Mouse (Mus musculus) limb, embryonic 11.5 days (tissue): ENCODE data around the gene Mbd6. TPM values are rescaled to one million over a fixed set of nuclear protein-coding genes. Genes with fewer than 3 reads are reported as not detected.

Experiments
- ATAC-seq: fragments of 200-750 bp; cut with Nextera tagmentation; 2 replicates; pipeline ENCODE4 v1.8.0; 2017; ENCODE audit warnings: low read depth; ENCODE audit not compliant: insufficient number of reproducible peaks, low FRiP score, low TSS enrichment
- DNase-seq: peaks from one replicate; pipeline ENCODE4 v3.0.0-alpha.2; 2015; ENCODE audit warnings: low spot score
- H3K27ac ChIP-seq: fragments of 300-500 bp; sonication (generic); replicated peaks from 2 replicates; pipeline ENCODE4 v1.5.1; 2014; ENCODE audit warnings: low read depth, mild to moderate bottlenecking, low read length
- H3K27me3 ChIP-seq: fragments of 300-500 bp; sonication (generic); 2 replicates; pipeline ENCODE4 v1.6.1; 2014; ENCODE audit warnings: mild to moderate bottlenecking, low read length, mixed read lengths; ENCODE audit not compliant: control insufficient read depth, insufficient read depth
- H3K36me3 ChIP-seq: fragments of 300-500 bp; sonication (generic); 2 replicates; pipeline ENCODE4 v1.6.1; 2014; ENCODE audit warnings: mild to moderate bottlenecking, low read length, moderate library complexity, mixed read lengths; ENCODE audit not compliant: control insufficient read depth, insufficient read depth
- H3K4me1 ChIP-seq: fragments of 300-500 bp; sonication (generic); 2 replicates; pipeline ENCODE4 v1.6.1; 2014; ENCODE audit warnings: low read length, mixed read lengths; ENCODE audit not compliant: control insufficient read depth, insufficient read depth
- H3K4me2 ChIP-seq: fragments of 300-500 bp; sonication (generic); 2 replicates; pipeline ENCODE4 v1.6.1; 2014; ENCODE audit warnings: low read depth, mild to moderate bottlenecking, moderate library complexity; ENCODE audit not compliant: severe bottlenecking
- H3K4me3 ChIP-seq: fragments of 300-500 bp; sonication (generic); 2 replicates; pipeline ENCODE4 v1.5.1; 2014; ENCODE audit warnings: low read depth, low read length
- H3K9ac ChIP-seq: fragments of 300-500 bp; sonication (generic); 2 replicates; pipeline ENCODE4 v1.6.1; 2014; ENCODE audit warnings: mild to moderate bottlenecking, low read length
- H3K9me3 ChIP-seq: fragments of 300-500 bp; sonication (generic); 2 replicates; pipeline ENCODE4 v1.6.1; 2016; ENCODE audit warnings: low read length; ENCODE audit not compliant: control insufficient read depth
- WGBS: fragments of 180-500 bp; shearing (Covaris S2); extraction: QIAGEN DNeasy Blood & Tissue Kit; methylation state at CpG from one replicate; pipeline ENCODE4 v1.1.7; 2014; 5-methylcytosine and 5-hydroxymethylcytosine counted together
- polyA plus RNA-seq: library from polyadenylated mRNA; unstranded; fragments of >200 nt; fragmentation: Nextera tagmentation; extraction: Ambion mirVana; gene quantifications from 2 replicates; pipeline ENCODE4 v1.2.1, GENCODE M21; 2014

The Mbd6 gene
- polyA plus RNA-seq, 1 experiment from 2014 or later = 17.2 TPM

- Histone ChIP-seq H3K27me3 (peaks cover 11% of the 10 kb centered on the region), H3K4me1 (peaks cover 13% of the 10 kb centered on the region; the same call in 1 of the 2 replicates), H3K4me3 (no peak overlapping the region), H3K9me3 (no peaks in the 10 kb centered on the region), H3K4me2 (no peak overlapping the region), H3K27ac (no peak overlapping the region), H3K36me3 (peaks cover 3% of the 10 kb centered on the region; the same call in 1 of the 2 replicates), H3K9ac (no peak overlapping the region)
- ATAC-seq (no peak), DNase-seq (no peak)
- WGBS = 54% methylated on average over 18 of the region's 18 CpGs
These were observed 38.8 kb upstream of the Mbd6 start for GRCm38 (mm10) chr10:127327461-127328145.

GRCm38 (mm10) chr10:127326828-127327227, 38.0 kb upstream of the Mbd6 start:
- WGBS = 5% methylated on average over 29 of the region's 29 CpGs
- Histone ChIP-seq H3K36me3 (no peaks in the 10 kb centered on the region; the same call in 1 of the 2 replicates), H3K27ac (no peak overlapping the region), H3K27me3 (peaks cover 11% of the 10 kb centered on the region), H3K4me2 (peak overlapping the region; percentile 94), H3K4me3 (peak overlapping the region; percentile 55), H3K9ac (peak overlapping the region; percentile 61; the same call in 1 of the 2 replicates), H3K4me1 (peaks cover 13% of the 10 kb centered on the region; the same call in 1 of the 2 replicates), H3K9me3 (no peaks in the 10 kb centered on the region)
- no peak for DNase-seq
- ATAC-seq = no peak

GRCm38 (mm10) chr10:127326017-127326801, 37.4 kb upstream of the Mbd6 start:
- 0 out of 2 replicates have a peak, but pooled peaks have one; percentile 36 for ATAC-seq
- Histone ChIP-seq H3K9ac (peak overlapping the region; percentile 61), H3K27ac (no peak overlapping the region), H3K4me2 (peak overlapping the region; percentile 94), H3K9me3 (no peaks in the 10 kb centered on the region), H3K4me1 (peaks cover 13% of the 10 kb centered on the region; the same call in 1 of the 2 replicates), H3K4me3 (peak overlapping the region; percentile 55), H3K27me3 (peaks cover 11% of the 10 kb centered on the region), H3K36me3 (no peaks in the 10 kb centered on the region; the same call in 1 of the 2 replicates)
- WGBS = under 1% methylated on average over 54 of the region's 54 CpGs
- DNase-seq = peak; percentile 72

DNA sequence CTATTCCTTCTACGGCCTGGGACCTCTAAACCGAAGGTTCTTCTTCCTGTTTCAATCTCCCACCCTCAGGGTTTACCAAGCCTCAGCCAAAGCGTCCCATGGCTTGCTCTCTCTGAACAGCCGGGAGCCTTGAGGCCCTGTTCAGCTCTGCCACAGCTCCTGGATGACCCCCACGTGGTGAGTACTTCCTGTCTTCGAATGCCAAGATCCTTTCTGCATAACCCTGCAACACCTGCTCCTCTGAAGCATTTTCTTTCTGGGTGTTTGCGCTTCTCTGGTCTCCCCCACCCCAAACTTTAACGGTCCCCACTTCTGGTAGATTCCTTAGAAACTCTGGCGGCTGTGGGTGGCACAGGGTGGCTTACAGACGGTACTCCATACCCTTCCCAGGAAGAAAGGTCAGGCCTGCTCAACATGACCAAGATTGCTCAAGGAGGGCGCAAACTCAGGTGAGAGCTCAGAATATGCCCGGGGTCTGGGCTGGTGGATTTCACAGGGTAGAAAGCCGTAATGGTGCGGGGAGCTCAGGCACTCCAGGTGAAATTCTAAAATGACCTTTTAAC, 36.7 kb upstream of the Mbd6 start:
- Histone ChIP-seq H3K36me3 (no peaks in the 10 kb centered on the region; the same call in 1 of the 2 replicates), H3K4me2 (peak overlapping the region; percentile 94), H3K27me3 (peaks cover 11% of the 10 kb centered on the region), H3K27ac (no peak overlapping the region), H3K9me3 (no peaks in the 10 kb centered on the region), H3K4me3 (peak overlapping the region; percentile 55), H3K9ac (peak overlapping the region; percentile 61; the same call in 1 of the 2 replicates), H3K4me1 (peaks cover 13% of the 10 kb centered on the region; the same call in 1 of the 2 replicates)
- 21% methylated on average over 14 of the region's 14 CpGs for WGBS
- peak; percentile 39 for DNase-seq
- ATAC-seq = 0 out of 2 replicates have a peak, but pooled peaks have one; percentile 8

DNA sequence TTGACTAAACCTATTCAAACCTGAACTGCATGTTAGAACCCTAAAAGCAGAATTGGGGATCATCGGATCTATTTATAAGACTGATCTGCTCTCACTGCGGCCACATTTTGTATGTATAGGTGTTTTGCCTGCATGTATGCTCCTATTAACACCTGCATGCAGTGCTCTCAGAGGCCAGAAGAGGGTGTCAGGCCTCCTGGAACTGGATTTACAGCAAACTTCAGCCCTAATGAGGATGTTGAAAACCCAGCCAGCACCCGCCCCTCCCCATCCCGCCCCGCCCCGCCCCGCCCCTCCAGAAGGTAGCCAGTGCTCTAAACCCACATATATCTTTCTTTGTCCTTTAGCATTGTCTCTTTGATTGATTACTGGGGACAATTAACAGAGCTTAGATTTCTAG, 35.7 kb upstream of the Mbd6 start:
- H3K27me3 ChIP-seq = peaks cover 11% of the 10 kb centered on the region

DNA sequence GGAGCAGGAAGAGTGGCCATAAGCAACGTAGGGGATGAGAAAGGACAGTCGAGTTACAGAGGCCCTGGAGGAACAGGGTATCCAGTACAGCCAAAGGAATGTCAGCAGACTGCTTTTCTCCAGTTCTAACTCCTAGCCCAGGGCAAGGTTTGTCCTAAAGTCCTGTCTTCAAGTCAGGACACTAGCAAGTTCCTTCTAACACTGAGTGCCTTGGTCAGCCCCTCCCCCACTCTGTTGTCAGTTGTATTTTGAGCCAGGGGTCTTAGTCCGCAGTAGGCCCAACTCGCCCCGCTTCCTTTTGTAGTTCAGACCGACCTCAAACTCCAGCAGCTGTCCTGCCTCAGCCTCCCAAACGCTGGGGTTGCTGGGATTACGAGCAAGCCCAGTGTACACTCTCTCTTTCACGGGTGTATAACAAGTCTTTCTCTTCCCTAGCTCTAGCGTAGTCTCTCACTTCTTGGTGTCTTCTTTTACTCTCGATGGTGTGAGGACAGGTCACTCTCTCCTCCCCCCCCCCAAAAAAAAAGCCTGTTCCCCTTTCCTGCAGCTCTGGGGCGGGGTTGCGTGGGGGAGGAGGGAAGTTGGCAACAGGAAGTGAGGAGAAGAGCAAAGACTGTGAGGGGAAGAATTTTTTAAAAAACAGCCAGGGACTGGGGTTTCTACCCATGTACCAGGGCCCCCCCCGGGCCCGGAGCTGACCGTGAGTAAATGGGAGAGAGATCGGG, 34.5 kb upstream of the Mbd6 start:
- 76% methylated on average over 17 of the region's 17 CpGs for WGBS

More for the DNA sequence above, 35.7 kb upstream of the Mbd6 start:
- Histone ChIP-seq H3K4me2 (no peak overlapping the region), H3K9ac (no peak overlapping the region), H3K4me3 (no peak overlapping the region), H3K9me3 (no peaks in the 10 kb centered on the region), H3K36me3 (no peaks in the 10 kb centered on the region), H3K4me1 (peaks cover 13% of the 10 kb centered on the region; the same call in 1 of the 2 replicates), H3K27ac (no peak overlapping the region)
- no peak for ATAC-seq
- peak; percentile 77 for DNase-seq
- WGBS = 13% methylated on average over 7 of the region's 7 CpGs

DNA sequence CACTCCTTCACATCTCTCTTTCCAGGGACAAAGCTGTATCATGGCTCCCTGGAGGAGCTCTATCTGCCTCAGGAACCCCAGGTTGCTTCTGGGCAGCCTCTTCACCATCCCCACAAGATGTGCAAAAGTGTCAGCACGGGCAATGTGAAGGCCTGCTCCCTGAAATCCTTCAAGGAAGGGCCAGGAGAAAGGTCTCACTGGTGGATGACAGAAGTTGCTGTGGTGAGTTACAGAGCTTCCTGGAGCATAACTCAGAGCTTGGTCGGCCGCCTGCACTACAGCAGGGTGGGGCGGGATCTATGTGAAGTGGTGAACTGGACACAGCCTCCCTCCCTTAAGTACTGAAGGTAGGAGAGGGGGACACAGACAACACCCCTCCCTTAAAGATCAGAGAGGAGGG, 33.9 kb upstream of the Mbd6 start:
- Histone ChIP-seq H3K36me3 (no peaks in the 10 kb centered on the region), H3K4me3 (no peak overlapping the region), H3K27ac (no peak overlapping the region), H3K4me2 (no peak overlapping the region), H3K9ac (no peak overlapping the region), H3K27me3 (peaks cover 8% of the 10 kb centered on the region), H3K4me1 (peaks cover 13% of the 10 kb centered on the region; the same call in 1 of the 2 replicates), H3K9me3 (no peaks in the 10 kb centered on the region)
- no peak for ATAC-seq
- WGBS = 76% methylated on average over 4 of the region's 4 CpGs
- DNase-seq = no peak

More for the DNA sequence above, 34.5 kb upstream of the Mbd6 start:
- ATAC-seq (no peak), DNase-seq (no peak)
- no peaks in the 10 kb centered on the region for H3K36me3 ChIP-seq
- peaks cover 11% of the 10 kb centered on the region for H3K27me3 ChIP-seq
- H3K4me1 ChIP-seq = peaks cover 13% of the 10 kb centered on the region; the same call in 1 of the 2 replicates
- H3K9ac ChIP-seq = no peak overlapping the region
- H3K9me3 ChIP-seq = no peaks in the 10 kb centered on the region
- no peak overlapping the region for H3K4me2 ChIP-seq
- H3K4me3 ChIP-seq = no peak overlapping the region
- no peak overlapping the region for H3K27ac ChIP-seq
